Mouse (Mus musculus) c-Kit-positive CD71-negative TER-119-negative erythroid progenitor cells, embryonic 14.5 days (primary cell): ENCODE results near the gene Wdsub1.
"Not testable (repeated sequence)": the region's sequence is repeated elsewhere in the genome, so short reads cannot be mapped to it uniquely, and the experiment has no call there.

Experiments
- DNase-seq: peaks from one replicate; pipeline ENCODE4 v3.0.0-alpha.2; 2013; ENCODE audit warnings: low read depth

The Wdsub1 gene

DNA sequence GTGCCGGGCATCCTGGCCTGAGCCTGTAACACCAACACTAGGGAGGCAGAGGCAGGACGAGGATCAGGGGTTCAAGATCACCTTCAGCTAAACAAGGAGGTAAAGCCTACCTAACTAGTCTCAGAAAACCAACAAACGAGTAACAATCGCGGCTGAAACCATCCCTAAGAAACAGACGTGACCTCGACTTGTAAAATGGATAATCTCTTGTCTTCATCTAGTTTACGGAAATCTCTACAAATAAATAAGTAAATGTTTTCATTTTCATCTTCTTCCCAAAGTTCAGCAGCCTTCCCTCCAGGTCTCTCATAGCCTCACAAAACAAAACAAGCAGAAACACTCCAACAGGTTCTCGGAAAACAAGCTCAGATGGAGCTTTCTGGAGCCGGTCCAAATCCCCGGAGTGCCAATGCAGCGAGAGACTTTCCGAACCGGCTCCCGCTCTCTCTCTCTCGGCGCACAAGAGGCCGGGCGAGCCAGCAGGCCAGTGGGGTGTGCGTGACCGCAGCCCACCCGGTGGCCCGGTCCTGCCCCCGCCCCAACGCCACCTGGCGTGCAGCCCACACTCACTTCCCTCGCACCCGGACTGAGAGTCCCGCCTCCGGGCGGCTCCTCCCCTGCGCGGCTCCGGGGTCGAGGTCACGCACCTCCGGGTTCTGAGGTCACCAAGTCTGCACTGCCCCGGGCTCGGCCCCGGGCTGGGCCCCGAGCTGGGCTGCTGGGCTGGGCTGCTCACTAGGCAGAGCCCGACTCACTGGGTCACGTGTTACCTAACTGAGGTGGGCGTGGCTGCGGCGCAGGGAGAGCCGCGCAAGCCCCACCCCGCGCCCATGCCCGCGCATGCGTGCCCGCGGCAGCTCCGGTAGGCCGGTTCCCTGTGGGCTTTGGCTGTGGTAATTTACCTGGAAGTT lies at the start of gene Wdsub1:
TSS of gene Wdsub1 (minus strand) at position 761 of the 911 bp plus-strand sequence.
- DNase-seq = peak; percentile 84

DNA sequence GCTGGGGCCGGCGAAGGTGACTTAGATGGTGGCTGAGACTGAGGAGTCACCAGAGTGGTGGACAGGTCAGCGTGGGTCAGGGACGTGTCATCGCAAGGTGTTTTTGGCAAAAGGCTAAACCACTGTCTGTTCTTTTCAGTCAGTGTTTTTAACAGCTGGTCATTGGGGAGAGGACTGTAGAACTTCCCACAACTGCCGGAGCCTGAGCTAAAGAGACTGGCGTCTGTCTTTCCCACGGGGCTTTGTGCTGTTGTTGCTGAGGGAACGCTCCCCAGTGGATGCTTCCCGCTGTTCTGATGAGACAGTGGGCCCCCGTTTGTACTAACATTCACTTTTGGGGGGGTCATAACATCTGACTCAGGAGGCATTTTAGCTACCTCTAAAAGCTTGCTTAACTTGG lies 31.2 kb upstream of the Wdsub1 start:
- no peak for DNase-seq

DNA sequence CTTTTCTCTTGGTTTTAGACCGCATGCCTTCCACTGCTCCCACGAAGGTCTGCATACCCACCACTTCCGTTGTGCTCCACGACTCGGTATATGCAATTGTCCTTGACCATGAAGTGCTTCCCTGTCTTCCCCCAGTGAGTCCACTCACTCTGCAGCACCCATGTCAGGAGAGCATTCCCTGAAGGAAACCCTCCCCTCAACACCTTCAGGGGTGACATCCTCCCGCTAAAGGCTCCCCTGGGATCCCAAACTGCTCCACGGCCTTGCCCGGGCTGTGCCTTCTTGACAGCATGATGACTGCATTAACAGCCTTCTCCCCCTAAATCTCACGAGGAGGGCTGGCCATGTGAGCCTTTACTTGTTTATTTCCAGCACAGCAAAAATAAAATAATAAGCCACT lies 25.7 kb upstream of the Wdsub1 start:
- DNase-seq = no peak

DNA sequence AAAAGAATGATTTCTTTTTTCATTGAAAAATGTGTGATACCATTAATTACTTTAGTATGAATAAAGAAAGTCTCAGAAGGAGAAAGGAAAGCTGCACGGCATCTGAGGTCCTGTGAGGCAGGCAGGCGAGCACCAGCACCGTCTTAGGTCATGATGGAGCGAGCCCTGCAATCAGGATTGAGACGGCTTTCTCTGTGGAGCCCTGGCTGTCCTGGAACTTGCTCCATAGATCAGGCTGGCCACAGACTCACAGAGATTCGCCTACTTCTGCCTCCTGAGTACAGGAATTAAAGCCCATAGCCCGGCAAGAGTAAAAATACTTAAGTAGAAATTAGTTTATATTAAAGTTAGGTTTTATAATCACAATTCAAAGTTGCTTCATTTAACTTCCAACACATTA lies 21.6 kb upstream of the Wdsub1 start:
- no peak for DNase-seq

DNA sequence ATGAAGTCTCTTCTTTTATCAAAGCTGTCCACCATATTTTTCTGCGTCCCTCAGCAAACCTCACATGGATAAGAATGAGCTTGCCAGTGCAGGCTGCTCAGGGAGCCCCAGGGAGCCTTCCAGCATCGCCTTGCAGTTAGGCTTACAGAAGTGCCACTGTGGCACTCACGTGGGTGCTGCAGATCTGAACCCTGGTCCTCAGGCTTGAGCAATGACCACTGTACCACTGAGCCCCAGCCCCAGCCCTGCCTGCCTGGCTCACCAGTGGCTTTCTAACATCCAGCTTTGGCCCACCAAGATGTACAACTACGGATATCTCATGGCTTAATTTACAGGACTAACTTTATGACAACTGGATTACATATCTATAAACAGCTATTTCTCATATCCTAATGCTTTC lies 16.3 kb upstream of the Wdsub1 start:
- DNase-seq = no peak

DNA sequence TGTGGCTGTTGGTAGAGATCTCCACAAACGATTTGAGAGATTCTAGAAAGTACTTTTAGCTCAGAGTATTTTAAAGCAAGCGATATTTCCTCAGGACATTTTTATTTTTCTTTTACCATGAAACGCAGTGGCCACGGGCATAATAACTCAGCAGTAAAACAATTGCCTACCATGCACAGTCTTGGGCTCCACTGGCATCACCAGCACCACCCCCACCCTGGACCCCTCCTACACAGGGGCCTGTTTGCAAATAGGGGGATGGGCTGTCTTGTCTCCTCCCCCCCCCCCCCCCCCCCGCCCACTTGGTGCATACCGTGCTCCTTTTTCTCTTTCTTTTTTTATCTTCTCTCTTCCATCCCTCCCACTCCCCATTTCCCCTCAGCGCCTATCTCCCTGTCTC lies 15.7 kb upstream of the Wdsub1 start:
- DNase-seq = no peak

DNA sequence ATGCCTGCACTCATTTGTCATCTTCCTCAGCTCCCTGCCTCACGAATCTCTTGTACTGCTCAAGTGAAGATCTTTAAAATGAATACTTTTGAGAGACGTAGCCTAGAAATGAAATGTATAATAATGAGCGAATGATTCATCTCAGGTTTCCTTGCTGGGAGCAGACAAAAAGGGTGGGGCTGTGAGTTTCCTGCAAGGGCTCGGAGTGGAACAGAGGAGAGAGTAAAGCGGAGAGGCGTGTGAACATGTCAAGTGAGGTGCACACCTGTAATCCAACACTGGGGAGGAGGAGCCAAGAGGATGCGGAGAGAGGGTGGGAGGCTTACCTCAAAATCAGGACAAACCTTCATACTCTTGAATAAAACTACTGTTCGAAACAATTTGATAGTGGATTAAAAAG lies 14.4 kb upstream of the Wdsub1 start:
- no peak for DNase-seq

DNA sequence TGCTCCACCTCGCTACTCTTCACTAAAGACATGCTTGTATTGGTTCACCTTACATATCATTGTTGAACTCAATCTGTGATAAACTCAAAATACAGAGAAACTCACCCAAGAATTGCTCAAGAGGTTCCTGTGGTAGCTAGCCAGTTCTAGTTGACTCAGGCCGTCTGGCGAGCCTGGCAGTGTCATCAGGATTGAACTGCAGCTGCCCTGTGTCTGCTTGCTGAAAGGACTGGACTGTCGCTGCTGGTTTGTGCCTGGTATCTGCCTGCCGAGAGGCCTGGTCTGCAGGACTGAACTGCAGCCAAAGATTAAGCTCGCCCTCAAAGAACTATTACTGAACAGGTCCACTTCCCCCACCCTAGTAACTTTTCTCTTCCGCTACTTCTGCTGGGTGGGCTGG lies 14.0 kb upstream of the Wdsub1 start:
- DNase-seq = no peak

DNA sequence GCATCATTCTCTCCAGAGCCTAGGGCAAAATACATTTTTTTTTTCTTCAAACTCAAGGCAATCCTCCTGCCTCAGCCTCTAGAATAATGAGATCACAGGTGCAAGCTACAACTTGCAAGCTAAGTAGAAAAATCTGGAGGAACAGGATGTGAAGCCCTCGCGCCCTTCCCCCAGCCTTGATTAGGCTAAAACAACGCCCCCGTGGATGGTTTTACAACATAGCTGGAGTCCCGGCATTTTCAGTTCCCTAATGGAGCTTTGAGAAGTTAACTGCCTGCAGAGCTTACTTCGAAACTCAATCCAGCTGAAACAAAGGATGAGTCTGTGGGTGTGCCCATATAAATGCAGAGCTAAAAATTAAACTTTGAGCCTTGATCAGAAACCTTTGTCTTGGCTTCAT lies 7.3 kb upstream of the Wdsub1 start:
- no peak for DNase-seq

DNA sequence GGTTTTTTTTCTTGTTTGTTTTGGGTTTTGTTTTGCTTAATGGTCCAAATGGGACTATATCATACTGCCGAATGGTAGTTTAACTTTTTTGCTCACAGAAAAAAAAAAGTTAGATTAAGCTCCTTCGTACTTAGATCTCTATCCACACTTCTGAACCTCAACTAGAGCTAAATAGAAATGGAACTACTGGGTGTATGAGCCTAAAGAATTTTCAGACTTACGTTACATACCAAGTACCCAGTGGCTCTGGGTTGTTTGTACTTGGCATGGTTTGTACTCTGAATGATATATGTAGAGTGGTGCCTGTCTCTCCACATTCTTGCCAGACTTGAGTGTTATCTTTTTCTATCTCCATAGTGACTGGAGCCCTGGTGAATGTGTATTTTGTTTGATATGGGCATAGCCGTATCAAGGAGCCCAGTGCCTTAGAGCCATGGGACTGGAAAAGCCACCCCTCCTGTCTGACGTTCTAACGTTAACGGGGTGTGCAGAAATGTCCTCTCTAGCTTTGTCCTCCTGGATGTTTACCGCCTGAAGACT lies 421 bp upstream of the Wdsub1 start:
- peak; percentile 5 for DNase-seq

DNA sequence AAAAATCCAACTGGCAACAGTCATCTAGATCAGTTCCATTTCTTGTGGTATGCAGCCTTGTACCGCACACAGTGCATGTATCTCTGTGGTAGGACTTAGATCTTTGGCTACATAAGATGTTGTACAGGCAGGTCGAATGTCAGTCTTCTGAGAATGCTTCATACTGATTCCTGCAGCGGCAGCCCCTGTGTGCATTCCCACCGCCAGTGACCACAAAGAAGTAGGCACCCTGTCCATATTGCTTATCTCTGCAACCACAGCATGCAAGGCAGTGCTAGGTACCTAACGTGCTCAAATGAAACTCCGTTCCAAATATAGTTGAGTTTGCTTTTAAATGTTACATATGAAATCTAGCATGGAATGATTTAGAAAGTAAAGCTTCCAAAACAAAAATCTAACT lies 987 bp downstream of the Wdsub1 start:
- DNase-seq = peak; percentile 20

DNA sequence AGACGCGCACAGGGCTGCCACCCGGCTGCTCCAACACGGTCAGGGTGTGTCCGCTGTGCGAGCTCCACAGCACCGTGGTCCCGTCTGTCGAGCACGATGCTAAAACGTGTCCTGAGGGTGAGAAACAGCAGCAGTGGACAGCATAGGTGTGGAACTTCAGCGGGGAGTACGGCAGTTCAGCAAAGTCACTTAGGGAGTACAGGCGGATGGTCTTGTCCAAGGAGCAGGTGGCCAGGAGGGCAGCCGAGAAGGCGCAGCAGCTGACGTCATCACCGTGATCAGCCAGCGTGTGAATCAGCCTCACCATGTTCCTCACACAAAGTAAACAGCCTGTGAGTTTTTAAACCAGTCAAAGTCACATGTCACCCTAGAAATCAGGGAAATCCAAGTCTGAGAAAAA lies 4.2 kb downstream of the Wdsub1 start:
- no peak for DNase-seq

DNA sequence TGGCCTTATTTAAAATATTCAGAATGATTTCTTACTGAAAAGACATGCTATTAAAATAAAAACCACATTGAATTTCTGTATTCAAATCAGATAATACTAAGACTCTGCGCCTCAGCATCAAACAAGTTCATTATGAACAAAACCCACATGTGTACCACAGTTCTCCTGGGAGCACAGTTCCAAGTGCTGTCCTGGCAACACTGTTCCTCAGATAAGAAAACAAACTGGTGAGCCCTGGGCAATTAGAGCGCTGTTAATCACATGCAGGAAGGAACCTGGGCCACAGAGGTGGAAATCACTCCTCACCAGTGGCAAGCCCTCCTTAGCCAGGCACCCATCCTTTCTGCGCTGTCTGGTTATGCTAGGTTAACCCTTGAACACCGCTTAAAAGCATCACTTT lies 5.1 kb downstream of the Wdsub1 start:
- DNase-seq = no peak

DNA sequence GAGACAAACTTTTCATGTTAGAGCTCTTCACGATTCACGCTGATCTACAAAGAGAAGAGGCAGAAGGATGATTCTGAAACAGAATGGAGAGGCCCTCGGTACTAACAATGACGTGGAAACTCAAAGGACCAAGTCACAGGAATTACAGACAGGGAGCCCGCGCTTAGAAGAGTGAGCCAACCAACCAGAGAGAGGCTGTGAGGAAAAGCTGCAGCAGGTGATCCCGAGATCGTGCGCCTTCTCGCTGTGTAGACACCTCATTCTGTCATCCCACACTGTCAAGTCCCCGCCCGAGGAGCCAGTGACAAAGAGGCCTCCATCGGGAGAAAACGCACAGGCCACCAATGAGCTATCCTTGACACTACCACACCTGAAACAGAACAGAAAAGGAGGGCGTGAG lies 5.9 kb downstream of the Wdsub1 start:
- DNase-seq = no peak

DNA sequence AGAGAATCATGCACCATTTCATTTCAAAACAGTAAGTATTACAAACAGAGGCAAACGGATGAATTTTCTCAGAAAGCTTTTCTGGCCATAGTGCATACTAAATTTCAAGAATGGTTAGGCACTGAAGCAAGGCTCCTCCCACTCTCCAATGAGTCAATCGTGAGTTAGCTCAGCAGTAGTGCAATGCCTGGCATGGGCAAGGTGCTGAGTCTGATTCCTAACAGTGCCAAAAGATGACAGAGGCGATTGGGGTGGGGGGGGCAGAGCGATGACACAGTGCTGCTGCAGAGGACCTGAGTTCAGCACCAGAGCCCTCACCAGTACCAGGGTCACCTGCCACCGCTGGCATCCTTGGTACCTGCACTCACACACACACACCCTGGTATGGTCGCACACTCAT lies 11.9 kb downstream of the Wdsub1 start:
- DNase-seq = no peak

DNA sequence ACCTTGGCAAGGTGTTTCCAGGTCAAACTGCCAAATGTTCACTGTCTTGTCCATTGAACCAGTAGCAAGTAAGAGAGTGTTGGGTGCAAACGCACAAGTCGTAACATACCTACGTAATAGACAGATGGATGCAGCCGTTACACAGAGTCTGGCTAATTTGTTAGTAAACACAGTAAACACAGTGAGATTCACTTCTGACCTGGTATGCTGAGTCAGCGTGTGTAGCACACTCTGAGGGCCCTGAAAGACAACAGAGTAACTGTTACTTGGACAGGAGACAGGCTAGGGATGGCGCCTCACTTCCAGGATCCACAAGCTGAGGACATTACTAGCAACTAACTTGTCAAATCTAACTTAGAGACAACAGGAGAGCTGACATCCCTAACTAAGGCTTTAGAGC lies 19.8 kb downstream of the Wdsub1 start:
- no peak for DNase-seq

DNA sequence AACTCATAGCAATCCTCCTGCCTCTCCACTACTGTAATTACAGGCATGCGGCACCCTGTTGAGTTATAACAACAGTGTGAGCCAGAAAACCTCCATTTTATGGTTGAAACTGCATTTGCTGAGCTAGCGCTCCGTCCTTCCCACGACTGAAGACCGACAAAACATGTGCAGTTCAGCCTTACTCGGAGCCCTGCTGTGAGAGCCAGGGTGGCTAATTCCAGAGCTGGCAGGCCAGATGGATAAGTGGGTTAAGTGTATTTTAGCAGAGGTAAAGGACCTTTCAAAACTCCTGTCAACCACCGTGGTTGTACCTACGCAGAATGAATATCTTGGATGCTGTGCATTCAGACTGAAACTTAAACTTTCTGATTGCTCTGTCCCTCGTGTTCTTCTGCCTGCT lies 28.0 kb downstream of the Wdsub1 start:
- DNase-seq = no peak

DNA sequence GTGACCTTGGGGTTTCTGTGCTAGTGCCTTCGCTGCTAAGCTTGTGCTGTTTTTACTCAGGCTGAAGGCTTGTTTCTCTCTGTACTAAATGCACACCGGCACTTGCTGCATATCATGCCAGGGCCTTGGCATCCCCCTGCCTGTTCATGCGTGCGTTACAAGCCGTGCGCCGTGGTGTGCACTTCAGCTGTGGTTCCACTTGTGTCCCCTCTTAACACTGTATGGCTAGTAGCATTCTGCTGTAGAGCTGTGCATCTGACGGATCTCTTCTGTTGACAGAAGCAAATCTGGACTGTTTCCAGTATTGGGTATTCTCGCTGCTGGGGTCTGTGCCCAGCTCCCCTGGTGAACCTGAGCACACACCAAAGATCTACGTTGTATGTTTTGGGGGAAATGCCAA lies 28.8 kb downstream of the Wdsub1 start:
- DNase-seq = no peak

DNA sequence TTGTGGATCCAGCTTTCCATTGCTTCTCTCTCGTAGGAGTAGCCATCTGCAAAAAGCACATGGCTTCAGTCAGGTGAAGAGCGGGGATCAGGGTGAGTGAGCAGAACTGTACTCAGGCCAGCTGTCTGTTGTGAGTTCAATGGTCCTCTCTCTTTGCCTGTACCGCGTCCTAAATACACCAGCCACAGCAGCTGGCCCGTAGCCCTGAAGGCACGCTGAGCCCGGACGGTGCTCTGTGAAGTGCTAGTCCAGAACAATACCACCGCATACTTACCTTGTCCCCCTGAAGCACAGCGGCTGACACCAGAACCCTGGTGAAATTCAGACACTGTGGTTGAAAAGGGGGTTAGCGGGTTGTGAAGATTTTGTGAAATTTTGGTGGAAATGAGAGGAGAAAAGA lies 29.5 kb downstream of the Wdsub1 start:
- no peak for DNase-seq

DNA sequence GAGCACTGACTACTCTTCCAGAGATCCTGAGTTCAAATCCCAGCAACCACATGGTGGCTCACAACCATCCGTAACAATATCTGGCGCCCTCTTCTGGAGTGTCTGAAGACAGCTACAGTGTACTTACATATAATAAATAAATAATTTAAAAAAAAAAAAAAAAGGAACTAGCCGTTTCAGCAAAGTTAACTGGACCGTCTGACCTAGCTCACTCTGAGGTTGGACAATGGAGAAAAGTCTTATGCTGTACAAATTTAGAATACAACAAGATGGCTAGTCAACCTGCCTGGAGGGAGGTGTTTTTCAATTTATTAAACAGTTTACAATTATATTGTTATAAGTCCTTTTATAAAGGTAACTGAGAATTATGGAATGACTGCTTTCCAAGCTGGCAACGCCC lies 30.5 kb downstream of the Wdsub1 start:
- not testable (repeated sequence) for DNase-seq

DNA sequence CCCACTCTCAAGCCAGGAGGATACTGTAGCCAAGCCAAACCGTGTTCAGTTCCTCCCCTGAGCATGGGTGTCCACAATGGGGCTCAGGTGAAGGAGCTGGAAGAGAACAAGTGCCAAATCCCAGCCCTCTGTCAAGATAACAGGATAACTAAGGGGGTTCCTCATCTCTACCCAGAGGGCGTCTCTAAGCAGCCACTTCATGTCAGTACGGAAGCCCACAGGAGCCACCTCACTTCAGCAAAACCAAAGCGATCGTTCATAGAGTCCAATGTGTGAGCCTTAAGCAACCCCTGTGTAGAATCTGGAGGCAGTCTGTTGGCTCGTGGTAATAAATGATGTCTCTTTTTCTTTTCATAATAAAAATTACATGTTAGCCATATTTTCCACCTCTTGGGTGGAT lies 38.5 kb downstream of the Wdsub1 start:
- no peak for DNase-seq

DNA sequence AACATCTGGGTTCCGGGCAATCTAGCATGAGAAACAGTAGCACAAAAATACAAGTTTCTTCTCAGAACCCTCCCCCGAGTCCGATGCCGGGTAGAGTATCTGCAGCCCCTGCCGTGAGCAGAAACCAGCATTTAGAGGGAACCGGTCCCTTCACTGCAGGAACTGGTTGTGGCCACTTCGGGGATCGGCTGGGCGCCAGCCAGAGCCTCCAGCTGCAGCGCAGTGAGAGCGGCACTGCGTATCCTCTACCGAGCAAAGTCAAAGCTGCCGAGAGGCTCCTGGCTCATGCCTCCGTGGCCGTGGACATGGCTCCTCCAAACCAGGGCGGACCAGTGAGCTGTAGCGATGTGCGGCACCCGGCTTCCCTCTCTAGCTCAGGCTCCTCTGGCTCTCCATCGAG lies 39.2 kb downstream of the Wdsub1 start:
- no peak for DNase-seq

DNA sequence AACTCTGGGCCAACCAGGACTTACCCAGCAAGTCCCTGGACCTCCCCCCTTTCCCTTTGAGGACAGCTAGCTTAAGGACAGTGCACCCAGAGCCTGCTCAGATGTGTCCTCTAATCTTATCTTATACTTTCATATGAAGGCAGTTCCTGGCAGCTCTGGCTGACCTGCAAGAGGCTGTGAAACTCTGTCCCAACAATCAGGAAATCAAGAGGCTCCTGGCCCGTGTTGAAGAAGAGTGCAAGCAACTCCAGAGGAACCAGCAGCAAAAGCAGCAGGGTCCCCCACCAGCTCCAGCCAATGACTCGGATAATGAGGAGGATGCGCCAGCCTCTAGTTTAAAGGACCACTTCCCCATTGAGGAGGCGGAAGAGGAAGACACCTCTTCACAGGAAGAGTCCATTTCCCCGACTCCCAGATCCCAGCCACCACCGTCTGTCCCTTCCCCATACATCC lies 39.8 kb downstream of the Wdsub1 start:
- DNase-seq = no peak

DNA sequence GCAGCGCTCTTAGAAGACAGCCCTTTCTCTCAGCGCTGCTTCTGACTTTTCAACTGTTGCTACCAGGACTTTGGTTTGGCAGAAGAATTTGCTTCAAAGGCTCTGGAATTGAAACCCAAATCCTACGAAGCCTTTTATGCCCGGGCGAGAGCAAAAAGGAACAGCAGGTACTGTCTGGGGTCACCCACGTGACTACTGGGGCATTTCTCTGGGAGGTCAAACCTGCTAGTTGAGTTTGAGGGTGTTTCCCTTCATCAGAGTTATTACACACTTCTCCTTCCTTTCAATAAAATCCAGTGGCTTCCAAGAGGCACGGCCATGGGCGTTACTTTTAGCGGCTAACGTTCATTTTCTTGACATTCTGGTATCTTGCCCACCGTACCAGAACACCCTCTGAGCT lies 40.4 kb downstream of the Wdsub1 start:
- no peak for DNase-seq
